Mouse (Mus musculus): ENCODE results near the gene Mtcl1. TPM values are rescaled to one million over a fixed set of nuclear protein-coding genes. Genes with fewer than 3 reads are reported as not detected.

Mtcl1 gene
- polyA plus RNA-seq (2014; fragmentation: Nextera tagmentation; extraction: Ambion mirVana): 43.5 and 47.3 TPM in 2 replicates

DNA sequence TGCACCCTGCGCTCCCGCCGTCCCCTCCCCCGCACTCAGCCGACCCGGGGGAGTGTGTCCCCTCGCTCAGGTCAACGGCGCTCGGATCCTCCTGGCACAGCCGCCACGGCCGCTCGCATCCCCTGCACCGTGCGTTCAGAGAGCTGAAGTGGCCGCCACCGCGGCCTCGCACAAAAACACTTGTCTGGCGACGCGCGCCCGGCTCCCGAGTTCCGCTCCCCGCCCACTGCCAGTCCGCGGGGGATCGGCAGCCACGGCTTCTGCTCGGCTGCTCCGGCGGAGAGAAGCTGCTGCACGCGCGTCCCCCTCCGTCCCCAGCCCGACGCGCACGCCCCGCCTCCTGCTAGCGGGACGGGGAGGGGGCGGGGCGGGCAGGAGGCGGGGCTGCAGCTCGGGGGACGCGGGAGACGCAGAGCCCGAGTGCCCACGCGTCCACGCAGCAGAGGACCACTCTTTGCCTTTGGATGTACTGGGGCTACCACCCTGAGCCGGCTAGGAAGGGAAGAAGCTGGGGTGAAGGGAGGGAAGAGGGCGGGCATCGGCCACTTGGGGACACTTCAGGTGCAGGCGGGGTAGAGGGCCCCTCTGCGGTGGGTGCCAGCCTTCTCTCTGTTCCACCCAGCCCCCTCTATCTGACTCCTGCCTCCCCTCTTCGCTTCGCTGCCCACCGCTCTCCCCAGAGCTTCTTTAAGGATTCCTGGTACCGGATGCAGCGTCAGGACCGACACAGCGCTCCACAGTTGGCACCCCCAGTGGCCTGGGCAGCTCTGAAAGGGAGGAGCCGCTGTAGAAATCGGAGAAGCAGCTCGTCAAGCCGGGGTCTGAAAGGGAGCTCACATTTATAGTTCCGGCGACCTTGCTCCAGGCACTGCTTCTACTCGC lies at the start of gene Mtcl1:
TSS of gene Mtcl1 (minus strand) at position 291 of the 882 bp plus-strand sequence.
- WGBS: under 1% methylated on average over 70 of the region's 76 CpGs
- ATAC-seq (ENCODE audit: low FRiP score): peak; percentile 85
- H3K9ac ChIP-seq (ENCODE audit: low read length): peak within 1 kb of the TSS; percentile 99

DNA sequence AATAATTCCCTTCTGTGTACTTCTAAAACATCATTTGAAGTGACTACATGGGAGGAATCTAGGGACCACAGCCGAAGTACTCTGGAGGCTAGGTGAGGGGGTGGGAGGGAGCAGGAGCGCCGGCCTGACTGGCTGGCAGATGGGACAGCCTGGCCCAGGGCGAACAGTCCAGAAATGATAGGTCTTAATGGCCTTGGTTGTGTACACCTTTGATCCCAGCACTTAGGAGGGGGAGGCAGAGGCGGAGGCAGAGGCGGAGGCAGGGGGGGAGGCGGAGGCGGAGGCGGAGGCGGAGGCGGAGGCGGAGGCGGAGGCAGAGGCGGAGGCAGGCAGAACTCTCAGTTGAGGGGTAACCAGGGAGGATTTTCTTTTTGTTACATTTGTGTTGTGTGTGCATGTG lies 49.0 kb upstream of the Mtcl1 start:
- H3K4me2 ChIP-seq: no peak overlapping the region
- ATAC-seq (ENCODE audit: low FRiP score): no peak
- DNase-seq (ENCODE audit: low spot score, missing footprints): no peak
- H3K4me3 ChIP-seq (ENCODE audit: low read depth, low read length): no peak overlapping the region
- peaks cover 21% of the 10 kb centered on the region for H3K36me3 ChIP-seq (ENCODE audit: control insufficient read depth, insufficient read depth, low read length)
- no peaks in the 10 kb centered on the region for H3K27me3 ChIP-seq (ENCODE audit: control insufficient read depth, insufficient read depth, low read length)
- H3K9me3 ChIP-seq (ENCODE audit: control insufficient read depth, low read length): no peaks in the 10 kb centered on the region
- no peak overlapping the region for H3K9ac ChIP-seq (ENCODE audit: low read length)
- 87% methylated on average over 14 of the region's 14 CpGs for WGBS
- no peaks in the 10 kb centered on the region for H3K4me1 ChIP-seq (ENCODE audit: control insufficient read depth, insufficient read depth, low read length)
- H3K27ac ChIP-seq (ENCODE audit: low read depth, low read length): no peak overlapping the region

More for the DNA sequence above, at the start of gene Mtcl1:
- H3K27me3 ChIP-seq (ENCODE audit: control insufficient read depth, insufficient read depth, low read length): no peaks in the 10 kb centered on the region
- peak within 1 kb of the TSS; percentile 95 for H3K4me2 ChIP-seq
- H3K4me1 ChIP-seq (ENCODE audit: control insufficient read depth, insufficient read depth, low read length): peaks cover 37% of the 10 kb centered on the region
- H3K36me3 ChIP-seq (ENCODE audit: control insufficient read depth, insufficient read depth, low read length): no peaks in the 10 kb centered on the region
- H3K27ac ChIP-seq (ENCODE audit: low read depth, low read length): peak within 1 kb of the TSS; percentile 92
- no peaks in the 10 kb centered on the region for H3K9me3 ChIP-seq (ENCODE audit: control insufficient read depth, low read length)
- peak within 1 kb of the TSS; percentile 99 for H3K4me3 ChIP-seq (ENCODE audit: low read depth, low read length)
- peak; percentile 99 for DNase-seq (ENCODE audit: low spot score, missing footprints)

DNA sequence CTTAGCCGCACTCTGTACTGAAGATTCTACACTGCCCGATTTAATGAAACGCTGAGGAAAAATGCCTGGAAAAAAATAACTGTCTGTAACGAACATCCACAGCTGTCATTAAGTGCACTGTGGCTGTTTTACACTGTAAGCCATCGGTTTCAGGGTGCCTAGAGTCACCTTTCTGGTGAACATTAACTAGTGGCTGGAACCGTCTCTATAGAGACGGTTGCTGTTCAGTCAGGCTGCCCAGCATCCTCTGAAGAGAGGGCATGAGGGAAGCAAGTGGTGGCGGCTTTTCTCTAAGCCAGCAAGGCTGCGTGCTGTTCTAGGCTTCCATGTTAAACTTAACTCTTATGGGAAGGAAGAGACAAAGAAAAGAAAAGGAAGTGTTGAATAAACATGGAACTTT lies 47.0 kb upstream of the Mtcl1 start:
- H3K4me2 ChIP-seq: no peak overlapping the region
- H3K9ac ChIP-seq (ENCODE audit: low read length): no peak overlapping the region
- peaks cover 21% of the 10 kb centered on the region for H3K36me3 ChIP-seq (ENCODE audit: control insufficient read depth, insufficient read depth, low read length)
- 96% methylated on average over 9 of the region's 9 CpGs for WGBS
- ATAC-seq (ENCODE audit: low FRiP score) (no peak), DNase-seq (ENCODE audit: low spot score, missing footprints) (no peak)
- no peaks in the 10 kb centered on the region for H3K4me1 ChIP-seq (ENCODE audit: control insufficient read depth, insufficient read depth, low read length)
- no peaks in the 10 kb centered on the region for H3K27me3 ChIP-seq (ENCODE audit: control insufficient read depth, insufficient read depth, low read length)
- H3K27ac ChIP-seq (ENCODE audit: low read depth, low read length): no peak overlapping the region
- H3K9me3 ChIP-seq (ENCODE audit: control insufficient read depth, low read length): no peaks in the 10 kb centered on the region
- H3K4me3 ChIP-seq (ENCODE audit: low read depth, low read length): no peak overlapping the region

DNA sequence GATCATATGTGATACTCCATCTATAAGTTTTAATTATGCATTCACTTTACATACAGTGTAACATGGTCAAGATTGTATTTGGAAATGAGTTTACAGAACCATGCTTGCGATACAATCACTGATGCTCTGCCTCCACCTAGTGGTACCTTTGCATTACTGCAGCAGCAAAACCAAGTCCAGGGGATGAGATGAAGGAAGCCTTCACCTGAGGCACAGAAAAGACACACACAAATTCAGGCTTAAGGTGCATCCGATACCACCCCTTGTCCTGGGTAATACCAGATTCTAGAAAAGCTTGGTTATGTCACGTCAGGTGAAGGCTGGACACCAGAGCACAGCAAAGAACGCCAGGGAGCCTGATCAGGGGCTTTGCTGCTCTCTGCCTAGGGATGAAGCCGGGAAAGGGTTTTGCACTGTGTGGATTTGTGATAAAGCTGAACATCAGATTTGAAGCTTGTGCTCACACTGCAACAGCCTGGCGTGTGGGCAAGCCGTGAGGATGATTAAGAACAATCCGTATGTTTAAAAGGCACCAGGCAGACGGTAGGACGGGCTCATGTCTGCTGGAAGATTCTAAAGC lies 40.6 kb upstream of the Mtcl1 start:
- Histone ChIP-seq H3K27me3 (ENCODE audit: control insufficient read depth, insufficient read depth, low read length) (no peaks in the 10 kb centered on the region), H3K4me3 (ENCODE audit: low read depth, low read length) (no peak overlapping the region), H3K27ac (ENCODE audit: low read depth, low read length) (no peak overlapping the region), H3K4me2 (no peak overlapping the region), H3K36me3 (ENCODE audit: control insufficient read depth, insufficient read depth, low read length) (peaks cover 5% of the 10 kb centered on the region; the same call in 1 of the 2 replicates), H3K4me1 (ENCODE audit: control insufficient read depth, insufficient read depth, low read length) (no peaks in the 10 kb centered on the region), H3K9me3 (ENCODE audit: control insufficient read depth, low read length) (no peaks in the 10 kb centered on the region), H3K9ac (ENCODE audit: low read length) (no peak overlapping the region)
- peak; percentile 95 for DNase-seq (ENCODE audit: low spot score, missing footprints)
- ATAC-seq (ENCODE audit: low FRiP score): peak; percentile 65
- 44% methylated on average over 10 of the region's 10 CpGs for WGBS

DNA sequence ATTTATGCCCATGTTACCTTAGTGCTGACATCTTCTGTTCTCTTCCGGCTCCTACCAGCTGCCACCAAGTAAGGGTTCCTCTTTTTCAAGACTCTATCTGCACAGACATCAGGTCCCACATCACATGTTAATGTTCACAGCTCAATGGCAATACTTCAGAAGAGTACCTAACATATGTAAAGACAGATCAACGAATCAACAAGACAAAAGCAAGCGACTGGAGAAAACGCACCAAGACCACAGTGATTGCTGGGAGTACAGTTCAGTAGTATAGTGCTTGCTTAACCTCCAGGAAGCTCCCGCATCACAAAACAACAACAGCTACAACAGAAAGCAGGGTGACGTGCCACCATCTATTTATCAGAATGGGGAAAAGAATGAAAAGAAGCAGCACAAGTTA lies 37.0 kb upstream of the Mtcl1 start:
- Histone ChIP-seq H3K27ac (ENCODE audit: low read depth, low read length) (no peak overlapping the region), H3K4me2 (no peak overlapping the region), H3K9ac (ENCODE audit: low read length) (no peak overlapping the region), H3K4me3 (ENCODE audit: low read depth, low read length) (no peak overlapping the region), H3K27me3 (ENCODE audit: control insufficient read depth, insufficient read depth, low read length) (no peaks in the 10 kb centered on the region), H3K36me3 (ENCODE audit: control insufficient read depth, insufficient read depth, low read length) (no peaks in the 10 kb centered on the region), H3K4me1 (ENCODE audit: control insufficient read depth, insufficient read depth, low read length) (peaks cover 10% of the 10 kb centered on the region; the same call in 1 of the 2 replicates), H3K9me3 (ENCODE audit: control insufficient read depth, low read length) (no peaks in the 10 kb centered on the region)
- ATAC-seq (ENCODE audit: low FRiP score) (no peak), DNase-seq (ENCODE audit: low spot score, missing footprints) (no peak)
- WGBS: 92% methylated on average over 6 of the region's 6 CpGs

DNA sequence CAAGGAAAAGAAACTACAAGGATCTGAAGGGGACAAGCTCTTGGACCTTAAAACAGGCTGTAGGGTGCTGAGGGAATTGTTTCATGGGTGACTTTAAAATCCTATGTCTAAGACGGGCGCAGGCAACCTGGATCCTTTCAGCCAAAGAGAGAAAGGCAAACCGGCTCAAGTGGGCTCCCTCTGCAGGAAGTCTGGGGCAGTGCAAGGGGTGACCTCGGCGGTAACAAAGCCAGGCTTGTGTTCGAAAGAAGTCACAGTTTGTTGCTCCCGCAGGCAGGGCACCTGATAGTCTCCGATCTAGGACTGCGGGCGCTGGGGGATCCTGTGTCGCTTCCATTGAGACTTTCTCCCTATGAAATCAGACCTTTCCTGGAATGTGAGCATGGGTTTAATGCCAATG lies 36.2 kb upstream of the Mtcl1 start:
- Histone ChIP-seq H3K27ac (ENCODE audit: low read depth, low read length) (no peak overlapping the region), H3K9me3 (ENCODE audit: control insufficient read depth, low read length) (no peaks in the 10 kb centered on the region), H3K4me2 (no peak overlapping the region), H3K36me3 (ENCODE audit: control insufficient read depth, insufficient read depth, low read length) (no peaks in the 10 kb centered on the region), H3K9ac (ENCODE audit: low read length) (no peak overlapping the region), H3K4me3 (ENCODE audit: low read depth, low read length) (no peak overlapping the region), H3K27me3 (ENCODE audit: control insufficient read depth, insufficient read depth, low read length) (no peaks in the 10 kb centered on the region), H3K4me1 (ENCODE audit: control insufficient read depth, insufficient read depth, low read length) (peaks cover 16% of the 10 kb centered on the region)
- 4% methylated on average over 11 of the region's 11 CpGs for WGBS
- peak; percentile 98 for DNase-seq (ENCODE audit: low spot score, missing footprints)
- ATAC-seq (ENCODE audit: low FRiP score): 0 out of 2 replicates have a peak, but pooled peaks have one; percentile 25

DNA sequence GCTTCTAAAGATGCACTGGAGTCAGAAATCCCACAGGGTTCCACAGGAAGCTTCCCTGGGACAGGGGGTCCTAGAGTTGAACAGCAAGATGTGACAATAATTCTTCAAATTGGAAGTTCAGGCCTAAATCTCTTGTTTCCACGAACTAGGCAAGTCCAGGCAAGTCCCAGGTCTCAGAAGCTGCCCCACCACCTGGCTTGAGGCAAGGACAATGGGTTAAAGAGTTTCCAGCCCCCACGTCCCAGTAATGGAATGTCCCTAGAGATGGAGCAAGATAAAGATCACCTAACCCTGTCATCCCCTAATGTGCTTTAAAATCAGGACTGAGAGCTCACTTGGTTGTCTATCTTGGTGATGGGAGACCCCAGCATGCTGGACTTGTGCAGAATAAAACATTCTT lies 35.4 kb upstream of the Mtcl1 start:
- WGBS: 65% methylated on average over 2 of the region's 2 CpGs
- Histone ChIP-seq H3K9me3 (ENCODE audit: control insufficient read depth, low read length) (no peaks in the 10 kb centered on the region), H3K4me3 (ENCODE audit: low read depth, low read length) (no peak overlapping the region), H3K27ac (ENCODE audit: low read depth, low read length) (no peak overlapping the region), H3K4me2 (no peak overlapping the region), H3K27me3 (ENCODE audit: control insufficient read depth, insufficient read depth, low read length) (no peaks in the 10 kb centered on the region), H3K9ac (ENCODE audit: low read length) (no peak overlapping the region), H3K4me1 (ENCODE audit: control insufficient read depth, insufficient read depth, low read length) (peaks cover 19% of the 10 kb centered on the region), H3K36me3 (ENCODE audit: control insufficient read depth, insufficient read depth, low read length) (no peaks in the 10 kb centered on the region)
- ATAC-seq (ENCODE audit: low FRiP score) (no peak), DNase-seq (ENCODE audit: low spot score, missing footprints) (no peak)

DNA sequence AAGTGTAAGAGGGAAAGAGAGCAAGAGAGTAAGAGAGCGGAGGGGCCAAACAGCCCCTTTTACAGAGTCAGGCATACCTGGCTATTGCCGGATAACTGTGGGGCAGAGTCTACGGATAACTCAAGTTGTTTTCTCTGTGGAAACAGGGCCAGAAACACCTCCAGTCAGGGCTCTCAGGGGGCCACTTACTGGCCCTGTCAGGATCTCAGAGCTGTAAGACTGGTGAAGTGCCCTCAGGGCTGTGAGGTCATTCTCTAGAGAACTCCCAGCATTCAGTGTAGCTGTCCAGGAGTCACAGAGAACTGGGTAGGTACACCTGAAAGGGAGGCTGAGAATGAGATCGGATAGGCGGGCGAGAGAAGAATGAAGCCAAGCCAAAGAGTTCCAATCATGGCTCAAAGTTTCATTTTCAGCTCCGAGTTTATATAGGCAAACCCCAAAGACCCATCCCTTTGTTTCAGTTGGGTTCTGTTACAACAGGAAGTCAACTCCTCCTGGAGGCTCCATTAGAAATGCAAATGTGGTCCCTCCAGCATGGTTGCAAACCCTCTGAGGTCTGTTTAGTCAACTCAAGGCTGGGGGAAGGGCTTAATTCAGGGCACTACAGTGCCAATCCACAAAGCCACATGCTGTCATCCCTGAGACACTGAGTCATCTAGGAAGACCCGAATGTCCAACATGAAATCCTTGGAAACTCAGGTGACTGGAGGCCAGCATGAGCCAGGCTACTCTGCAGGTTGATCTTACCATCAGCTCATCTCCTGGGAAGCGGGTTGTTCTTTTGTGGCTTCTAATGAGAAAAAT lies 34.3 kb upstream of the Mtcl1 start:
- H3K9ac ChIP-seq (ENCODE audit: low read length): no peak overlapping the region
- H3K9me3 ChIP-seq (ENCODE audit: control insufficient read depth, low read length): no peaks in the 10 kb centered on the region
- H3K4me2 ChIP-seq: no peak overlapping the region
- H3K27ac ChIP-seq (ENCODE audit: low read depth, low read length): no peak overlapping the region
- no peaks in the 10 kb centered on the region for H3K36me3 ChIP-seq (ENCODE audit: control insufficient read depth, insufficient read depth, low read length)
- H3K4me1 ChIP-seq (ENCODE audit: control insufficient read depth, insufficient read depth, low read length): peaks cover 24% of the 10 kb centered on the region
- ATAC-seq (ENCODE audit: low FRiP score) (no peak), DNase-seq (ENCODE audit: low spot score, missing footprints) (no peak)
- no peaks in the 10 kb centered on the region for H3K27me3 ChIP-seq (ENCODE audit: control insufficient read depth, insufficient read depth, low read length)
- 73% methylated on average over 9 of the region's 9 CpGs for WGBS
- H3K4me3 ChIP-seq (ENCODE audit: low read depth, low read length): no peak overlapping the region

All from midbrain, embryonic 11.5 days (tissue).